Mouse (Mus musculus): ENCODE results near the gene Med1.
"Not testable (repeated sequence)": the region's sequence is repeated elsewhere in the genome, so short reads cannot be mapped to it uniquely, and the experiment has no call there.

Gene Med1

GRCm38 (mm10) chr11:98192901-98193805 lies at the start of gene Med1:
Gene Med1, minus strand, starts transcription at chr11:98193293.
- peak; percentile 95 to 96 for DNase-seq

- DNase-seq: no peak
Observed at GRCm38 (mm10) chr11:98238995-98239394, 45.9 kb upstream of the Med1 start.

GRCm38 (mm10) chr11:98238416-98238815 lies 45.3 kb upstream of the Med1 start:
- no peak for DNase-seq

GRCm38 (mm10) chr11:98226349-98226748 lies 33.3 kb upstream of the Med1 start:
- no peak for DNase-seq

GRCm38 (mm10) chr11:98213311-98213710 lies 20.2 kb upstream of the Med1 start:
- no peak for DNase-seq

GRCm38 (mm10) chr11:98209661-98210060 lies 16.6 kb upstream of the Med1 start:
- DNase-seq: not testable (repeated sequence)

GRCm38 (mm10) chr11:98206281-98206680 lies 13.2 kb upstream of the Med1 start:
- DNase-seq: not testable (repeated sequence)

GRCm38 (mm10) chr11:98205463-98205862 lies 12.4 kb upstream of the Med1 start:
- no peak for DNase-seq

GRCm38 (mm10) chr11:98203931-98204421 lies 10.9 kb upstream of the Med1 start:
- DNase-seq: peak; percentile 19 to 32

GRCm38 (mm10) chr11:98203351-98203911 lies 10.3 kb upstream of the Med1 start:
- DNase-seq: peak in 1 of 2 experiments; percentile 61

GRCm38 (mm10) chr11:98202641-98203350 lies 9.7 kb upstream of the Med1 start, which contains the start of gene Cdk12:
Gene Cdk12, plus strand, starts transcription at chr11:98203059.
- peak; percentile 99 for DNase-seq

- peak; percentile 39 to 53 for DNase-seq
Observed at GRCm38 (mm10) chr11:98201791-98202640, 8.9 kb upstream of the Med1 start.

GRCm38 (mm10) chr11:98190820-98191219 lies 2.3 kb downstream of the Med1 start:
- no peak for DNase-seq

- DNase-seq: no peak
Observed at GRCm38 (mm10) chr11:98187640-98188395, 5.3 kb downstream of the Med1 start.

- not testable (repeated sequence) for DNase-seq
Observed at GRCm38 (mm10) chr11:98182149-98182548, 10.9 kb downstream of the Med1 start.

- DNase-seq: no peak
Observed at GRCm38 (mm10) chr11:98168400-98168799, 24.7 kb downstream of the Med1 start.

GRCm38 (mm10) chr11:98155094-98155493 lies 38.0 kb downstream of the Med1 start:
- no peak for DNase-seq

GRCm38 (mm10) chr11:98150625-98151156 lies 42.4 kb downstream of the Med1 start:
- no peak for DNase-seq

- DNase-seq: peak; percentile 96 to 98
Observed at GRCm38 (mm10) chr11:98149786-98150624, 43.1 kb downstream of the Med1 start, which contains the start of gene Fbxl20. Gene Fbxl20, minus strand, starts transcription at chr11:98150403.

GRCm38 (mm10) chr11:98149304-98149750 lies 43.8 kb downstream of the Med1 start:
- peak; percentile 98 for DNase-seq

Measured in cerebellum, postnatal 10 days (tissue).